Mouse (Mus musculus) embryonic facial prominence, embryonic 15.5 days (tissue): ENCODE measurements at regions not wholly inside any gene's neighbourhood (a gene's known extent, or its start where the extent isn't known, plus 50 kb on each side); places are given as distances from the start of the nearest gene placed in this dataset.

ENCODE experiments used
- ATAC-seq: fragments of 200-750 bp; cut with Nextera tagmentation; 2 replicates; pipeline ENCODE4 v1.8.0; 2017; ENCODE audit warnings: low read depth, moderate TSS enrichment; ENCODE audit not compliant: insufficient number of reproducible peaks, low FRiP score, low TSS enrichment
- H3K27ac ChIP-seq: fragments of 300-500 bp; sonication (generic); replicated peaks from 2 replicates; pipeline ENCODE4 v1.5.1; 2015; ENCODE audit warnings: mild to moderate bottlenecking, inconsistent platforms
- H3K27me3 ChIP-seq: fragments of 300-500 bp; sonication (generic); 2 replicates; pipeline ENCODE4 v1.6.1; 2015; ENCODE audit warnings: inconsistent platforms
- H3K36me3 ChIP-seq: fragments of 300-500 bp; sonication (generic); 2 replicates; pipeline ENCODE4 v1.6.1; 2015; ENCODE audit warnings: mild to moderate bottlenecking, inconsistent platforms
- H3K4me1 ChIP-seq: fragments of 300-500 bp; sonication (generic); 2 replicates; pipeline ENCODE4 v1.6.1; 2015; ENCODE audit warnings: inconsistent platforms
- H3K4me2 ChIP-seq: fragments of 300-500 bp; sonication (generic); replicated peaks from 2 replicates; pipeline ENCODE4 v1.6.1; 2015; ENCODE audit warnings: mild to moderate bottlenecking, inconsistent platforms
- H3K4me3 ChIP-seq: fragments of 300-500 bp; sonication (generic); replicated peaks from 2 replicates; pipeline ENCODE4 v1.5.1; 2015; ENCODE audit warnings: mild to moderate bottlenecking, inconsistent platforms
- H3K9ac ChIP-seq: fragments of 300-500 bp; sonication (generic); 2 replicates; pipeline ENCODE4 v1.6.1; 2015; ENCODE audit warnings: inconsistent platforms
- H3K9me3 ChIP-seq: fragments of 300-500 bp; sonication (generic); replicated peaks from 2 replicates; pipeline ENCODE4 v1.6.1; 2016; ENCODE audit warnings: inconsistent platforms
- WGBS: fragments of 180-500 bp; shearing (Covaris S2); methylation state at CpG from one replicate; pipeline ENCODE4 v1.1.7; 2015; 5-methylcytosine and 5-hydroxymethylcytosine counted together

DNA sequence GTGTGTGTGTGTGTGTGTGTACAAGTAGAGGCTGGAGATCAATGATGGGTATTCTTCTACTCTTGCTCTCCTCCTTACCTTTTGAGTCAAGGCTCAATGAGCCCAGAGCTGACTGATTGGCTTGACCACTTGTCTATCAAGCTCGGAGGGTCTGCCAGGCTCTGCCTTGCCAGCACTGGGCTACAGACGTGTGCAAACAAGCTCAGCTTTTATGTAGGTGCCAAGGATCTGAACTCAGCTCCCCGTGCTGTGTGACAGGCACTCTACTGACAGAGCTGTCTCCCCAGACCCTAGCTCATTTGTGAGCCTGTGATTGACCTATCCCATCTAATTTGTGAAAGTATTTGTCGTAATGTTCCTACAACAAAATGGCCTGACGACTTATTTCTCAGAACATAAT lies 54.2 kb upstream of the Cdc42bpa start:
- Histone ChIP-seq H3K9ac (no peak overlapping the region), H3K36me3 (no peaks in the 10 kb centered on the region), H3K4me1 (no peaks in the 10 kb centered on the region), H3K27me3 (no peaks in the 10 kb centered on the region), H3K4me3 (no peak overlapping the region), H3K9me3 (no peaks in the 10 kb centered on the region), H3K4me2 (no peak overlapping the region), H3K27ac (no peak overlapping the region)
- 87% methylated on average over 5 of the region's 5 CpGs for WGBS
- ATAC-seq, result no peak

DNA sequence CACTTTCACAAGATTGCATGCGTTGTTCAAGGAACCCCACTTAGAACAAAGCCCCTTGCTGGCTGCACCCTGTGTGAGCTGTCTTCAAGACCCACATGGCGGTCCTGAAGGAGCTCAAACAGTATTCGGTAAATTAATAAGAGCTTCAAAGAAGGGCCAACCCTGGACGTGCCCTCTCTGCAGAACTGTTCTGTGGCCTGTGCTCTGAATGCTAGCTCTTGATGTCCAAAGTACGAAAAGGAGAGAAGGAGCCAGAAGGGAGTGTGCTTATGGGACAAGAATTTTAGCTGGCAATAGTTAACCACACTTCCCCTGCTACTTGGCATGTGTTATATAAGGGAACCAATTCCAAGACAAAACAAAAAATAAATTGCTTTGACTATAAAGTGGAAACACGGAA lies 67.6 kb upstream of the Cdc42bpa start:
- no peak overlapping the region for H3K4me2 ChIP-seq
- 57% methylated on average over 6 of the region's 6 CpGs for WGBS
- ATAC-seq, result 0 out of 2 replicates have a peak, but pooled peaks have one; percentile 39
- no peak overlapping the region for H3K4me3 ChIP-seq
- H3K9ac ChIP-seq, result no peak overlapping the region
- peaks cover 14% of the 10 kb centered on the region; the same call in 1 of the 2 replicates for H3K4me1 ChIP-seq
- peak overlapping the region; percentile 73 for H3K27ac ChIP-seq
- H3K9me3 ChIP-seq, result no peaks in the 10 kb centered on the region
- no peaks in the 10 kb centered on the region for H3K27me3 ChIP-seq
- H3K36me3 ChIP-seq, result no peaks in the 10 kb centered on the region

DNA sequence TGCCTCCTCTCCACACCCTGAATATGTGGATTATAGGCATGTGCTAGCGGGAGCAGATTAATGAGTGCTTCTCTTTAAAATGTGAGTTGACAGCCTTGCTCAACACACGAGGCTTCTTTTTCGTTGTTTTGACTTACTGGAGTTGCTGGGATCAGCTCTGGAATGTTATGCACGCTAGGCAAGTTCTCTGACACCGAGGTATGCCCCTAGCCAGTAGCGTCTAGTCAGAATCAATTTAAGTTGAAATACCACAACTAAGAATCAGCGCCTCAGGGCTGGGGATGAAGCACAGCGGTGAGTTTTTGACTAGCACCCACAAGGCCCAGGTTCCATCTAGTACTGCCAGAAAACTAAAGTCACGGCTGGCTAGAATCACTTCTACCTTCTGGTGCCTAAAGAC lies 72.4 kb upstream of the Cdc42bpa start:
- Histone ChIP-seq H3K36me3 (no peaks in the 10 kb centered on the region), H3K9ac (no peak overlapping the region), H3K4me1 (peaks cover 14% of the 10 kb centered on the region; the same call in 1 of the 2 replicates), H3K4me2 (no peak overlapping the region), H3K9me3 (no peaks in the 10 kb centered on the region), H3K27ac (0 out of 2 replicates have a peak overlapping the region, but pooled peaks have one; percentile 25), H3K27me3 (no peaks in the 10 kb centered on the region), H3K4me3 (no peak overlapping the region)
- no peak for ATAC-seq
- 16% methylated on average over 9 of the region's 9 CpGs for WGBS

DNA sequence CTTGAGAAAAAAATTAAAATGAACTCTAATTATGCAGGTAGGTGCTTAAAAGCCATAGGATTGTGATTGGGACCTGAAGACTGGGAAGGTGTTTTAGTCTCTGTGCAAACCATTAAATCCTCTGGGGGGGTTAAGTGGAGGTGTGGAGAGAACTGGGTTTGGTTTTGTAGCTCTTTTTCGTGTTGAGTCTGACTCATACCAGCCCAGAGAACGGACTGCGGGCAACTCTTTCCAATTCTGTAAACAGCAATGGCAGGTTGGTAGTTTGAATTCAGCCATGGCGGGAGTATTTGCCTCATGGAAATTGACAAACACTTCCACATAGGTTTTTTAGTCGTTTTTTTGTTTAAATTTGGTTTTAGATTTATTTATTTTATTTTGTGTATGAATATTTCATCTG lies 77.7 kb upstream of the Ahctf1 start:
- 71% methylated on average over 5 of the region's 5 CpGs for WGBS
- H3K4me3 ChIP-seq, result no peak overlapping the region
- H3K4me2 ChIP-seq, result no peak overlapping the region
- ATAC-seq, result no peak
- H3K4me1 ChIP-seq, result no peaks in the 10 kb centered on the region
- H3K27ac ChIP-seq, result no peak overlapping the region
- H3K9me3 ChIP-seq, result no peaks in the 10 kb centered on the region
- H3K9ac ChIP-seq, result no peak overlapping the region
- H3K36me3 ChIP-seq, result no peaks in the 10 kb centered on the region
- H3K27me3 ChIP-seq, result no peaks in the 10 kb centered on the region

DNA sequence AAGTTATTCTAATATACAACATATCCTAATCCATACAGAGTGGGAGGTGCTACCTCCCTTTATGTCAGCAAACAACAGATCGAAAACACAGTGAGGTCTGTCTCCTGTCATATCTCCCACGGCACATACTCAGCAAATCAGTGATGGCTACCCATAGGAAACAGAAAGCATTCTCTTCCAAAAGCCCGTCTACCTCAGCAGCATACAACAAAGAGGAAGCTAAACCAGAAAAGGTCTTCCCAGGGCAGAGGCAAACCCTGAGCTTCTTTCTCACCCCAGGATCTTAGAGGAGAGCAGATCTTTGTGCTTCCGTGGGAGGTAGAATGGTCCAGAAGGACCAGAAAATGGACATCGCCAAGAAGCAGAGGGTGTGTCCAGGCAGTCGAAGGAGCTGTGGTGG lies 74.4 kb upstream of the Ahctf1 start:
- Histone ChIP-seq H3K9ac (no peak overlapping the region), H3K27me3 (no peaks in the 10 kb centered on the region), H3K4me1 (no peaks in the 10 kb centered on the region), H3K4me3 (no peak overlapping the region), H3K4me2 (no peak overlapping the region), H3K36me3 (no peaks in the 10 kb centered on the region), H3K27ac (no peak overlapping the region), H3K9me3 (no peaks in the 10 kb centered on the region)
- ATAC-seq, result no peak
- WGBS, result 80% methylated on average over 6 of the region's 6 CpGs

DNA sequence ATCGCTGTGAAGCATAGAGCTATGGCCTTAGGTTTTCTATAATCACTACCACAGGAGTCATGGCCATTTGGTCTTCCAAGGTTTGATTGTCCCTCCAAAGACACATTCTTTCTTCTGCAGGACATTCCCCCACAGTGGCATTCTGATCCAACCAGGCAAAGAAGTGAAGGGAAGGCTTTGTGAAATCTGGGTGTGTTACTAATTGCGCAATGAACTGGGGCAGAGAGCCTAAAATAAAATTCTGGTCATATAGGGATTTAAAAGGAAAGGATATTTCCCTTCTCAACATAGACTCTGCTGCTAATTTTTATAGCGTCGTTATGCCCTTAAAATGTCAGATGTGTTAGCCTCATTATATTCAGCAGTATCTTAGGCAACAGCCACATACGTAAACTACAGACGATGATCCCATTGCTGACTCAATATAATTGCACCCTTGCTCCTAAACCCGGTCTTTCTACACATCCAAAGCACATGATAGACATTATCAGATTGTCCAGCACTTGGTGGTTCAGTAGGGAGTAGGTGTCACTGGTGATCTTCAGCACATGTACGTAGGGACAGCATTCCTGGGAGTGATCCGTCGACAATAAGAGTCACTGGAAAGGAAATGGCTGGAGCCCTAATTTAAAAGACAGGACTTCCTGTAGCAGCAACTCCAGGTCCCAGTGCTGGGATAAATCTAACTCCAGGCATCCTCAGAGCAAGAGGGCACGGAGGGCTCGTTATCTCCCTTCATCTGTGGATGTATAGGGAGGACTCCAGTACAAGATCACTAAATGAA lies 70.5 kb upstream of the Ahctf1 start:
- H3K4me1 ChIP-seq, result no peaks in the 10 kb centered on the region
- H3K27ac ChIP-seq, result no peak overlapping the region
- no peak for ATAC-seq
- H3K9me3 ChIP-seq, result no peaks in the 10 kb centered on the region
- 72% methylated on average over 12 of the region's 12 CpGs for WGBS
- no peaks in the 10 kb centered on the region for H3K36me3 ChIP-seq
- no peak overlapping the region for H3K9ac ChIP-seq
- no peak overlapping the region for H3K4me3 ChIP-seq
- no peaks in the 10 kb centered on the region for H3K27me3 ChIP-seq
- no peak overlapping the region for H3K4me2 ChIP-seq

DNA sequence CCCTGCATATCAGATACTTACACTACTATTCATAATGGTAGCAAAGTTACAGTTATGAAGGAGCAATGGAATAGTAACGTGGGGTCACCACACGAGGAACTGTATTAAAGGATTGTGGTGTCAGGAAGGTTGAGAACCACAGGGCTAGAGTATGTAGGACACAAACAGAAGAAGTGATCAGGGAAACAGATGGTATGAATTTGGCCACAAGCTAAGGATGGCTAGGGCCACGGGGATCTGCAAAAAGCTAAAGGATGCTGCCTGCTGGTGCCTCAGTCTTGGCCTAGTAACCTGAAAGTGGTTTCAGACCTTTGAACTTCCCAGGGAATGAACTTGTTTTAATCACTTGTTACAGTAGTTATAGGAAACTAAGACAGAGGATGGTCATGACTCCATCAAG lies 68.5 kb upstream of the Ahctf1 start:
- no peaks in the 10 kb centered on the region for H3K4me1 ChIP-seq
- ATAC-seq, result no peak
- H3K4me2 ChIP-seq, result no peak overlapping the region
- H3K27me3 ChIP-seq, result no peaks in the 10 kb centered on the region
- H3K27ac ChIP-seq, result no peak overlapping the region
- 73% methylated on average over 3 of the region's 3 CpGs for WGBS
- H3K9me3 ChIP-seq, result no peaks in the 10 kb centered on the region
- H3K9ac ChIP-seq, result no peak overlapping the region
- H3K4me3 ChIP-seq, result no peak overlapping the region
- no peaks in the 10 kb centered on the region for H3K36me3 ChIP-seq

DNA sequence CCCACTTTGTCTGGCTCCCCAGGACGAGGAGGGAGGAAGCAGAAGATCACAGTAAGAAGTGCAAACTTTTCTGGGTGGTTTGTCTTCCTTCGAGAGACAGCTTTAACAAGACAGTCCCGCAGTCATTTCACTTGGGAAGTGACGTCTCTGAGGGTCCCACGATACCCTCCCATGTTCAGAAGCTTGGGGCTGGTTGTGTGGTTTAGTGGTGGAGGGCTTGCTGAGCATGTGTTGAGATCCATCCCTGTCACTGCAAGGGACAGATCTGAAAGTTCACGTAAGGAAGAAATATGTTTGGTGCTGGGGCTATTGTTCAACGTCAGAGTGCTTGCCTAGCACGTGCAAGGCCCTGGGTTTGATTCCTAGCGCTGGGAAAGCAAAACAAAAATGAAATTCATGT lies 65.2 kb upstream of the Ahctf1 start:
- no peak overlapping the region for H3K4me3 ChIP-seq
- 0 out of 2 replicates have a peak, but pooled peaks cover 7% of the 10 kb centered on the region for H3K4me1 ChIP-seq
- H3K4me2 ChIP-seq, result no peak overlapping the region
- no peaks in the 10 kb centered on the region for H3K36me3 ChIP-seq
- H3K27ac ChIP-seq, result no peak overlapping the region
- H3K9me3 ChIP-seq, result no peaks in the 10 kb centered on the region
- no peaks in the 10 kb centered on the region for H3K27me3 ChIP-seq
- no peak for ATAC-seq
- WGBS, result 83% methylated on average over 9 of the region's 9 CpGs
- H3K9ac ChIP-seq, result no peak overlapping the region

DNA sequence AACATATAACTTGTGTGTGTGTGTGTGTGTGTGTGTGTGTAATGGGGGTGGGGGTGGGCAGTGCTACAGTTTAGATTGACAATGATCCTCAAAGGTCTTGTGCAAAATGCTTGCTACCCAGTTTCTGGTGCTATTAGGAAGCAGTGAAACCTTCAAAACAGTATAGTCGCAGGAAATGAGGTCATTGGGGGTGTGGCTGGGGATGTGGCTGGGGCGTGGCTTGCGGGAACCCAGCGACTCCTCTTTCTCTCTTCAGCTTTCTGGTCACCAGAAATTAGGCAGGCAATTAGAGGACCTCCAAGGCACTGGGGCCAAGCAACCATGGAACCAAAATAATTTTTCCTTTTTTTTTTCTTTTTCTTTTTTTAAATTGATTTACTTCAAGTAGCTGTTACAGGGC lies 64.0 kb upstream of the Ahctf1 start:
- Histone ChIP-seq H3K4me1 (0 out of 2 replicates have a peak, but pooled peaks cover 7% of the 10 kb centered on the region), H3K36me3 (no peaks in the 10 kb centered on the region), H3K4me3 (no peak overlapping the region), H3K27ac (no peak overlapping the region), H3K9me3 (no peaks in the 10 kb centered on the region), H3K4me2 (no peak overlapping the region), H3K9ac (no peak overlapping the region), H3K27me3 (no peaks in the 10 kb centered on the region)
- ATAC-seq, result no peak
- 88% methylated on average over 4 of the region's 4 CpGs for WGBS

DNA sequence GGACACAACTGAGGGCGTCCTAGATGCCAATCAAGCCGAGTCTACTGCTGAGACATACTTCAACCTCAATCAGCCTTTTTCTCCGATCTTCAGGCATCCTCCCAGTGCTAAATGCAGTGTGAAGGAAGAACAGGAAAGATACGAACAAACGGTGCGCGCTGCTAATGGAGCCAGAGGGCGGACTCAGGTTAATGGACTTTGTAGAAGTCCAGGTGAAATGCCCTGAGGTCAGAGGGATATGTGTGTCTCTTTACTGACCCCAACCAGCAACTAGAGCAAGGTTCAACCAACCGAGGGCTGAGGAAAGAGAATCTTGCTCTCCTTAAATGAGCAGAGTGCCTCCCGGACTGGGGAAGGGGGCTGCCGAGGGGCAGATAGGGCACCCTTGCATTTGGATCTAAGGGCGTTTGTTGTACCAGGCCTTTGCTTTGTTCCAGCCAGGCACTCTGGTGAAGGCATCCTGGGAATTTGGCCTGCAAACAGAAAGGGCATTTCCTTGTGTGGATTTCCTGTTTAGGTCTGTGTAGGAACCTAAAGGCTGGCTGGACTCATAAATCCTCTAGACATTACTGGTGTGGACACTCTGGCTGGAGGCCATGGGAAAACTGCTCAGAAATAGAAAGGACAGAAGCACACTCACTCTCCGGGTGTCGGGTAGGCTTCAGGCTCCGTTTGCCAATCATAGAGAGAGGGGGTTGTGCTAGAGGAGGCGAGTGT lies 62.7 kb upstream of the Ahctf1 start:
- Histone ChIP-seq H3K4me1 (0 out of 2 replicates have a peak, but pooled peaks cover 7% of the 10 kb centered on the region), H3K9ac (no peak overlapping the region), H3K9me3 (no peaks in the 10 kb centered on the region), H3K36me3 (no peaks in the 10 kb centered on the region), H3K4me3 (no peak overlapping the region), H3K27me3 (no peaks in the 10 kb centered on the region), H3K27ac (0 out of 2 replicates have a peak overlapping the region, but pooled peaks have one; percentile 55), H3K4me2 (no peak overlapping the region)
- 54% methylated on average over 16 of the region's 16 CpGs for WGBS
- ATAC-seq, result no peak

DNA sequence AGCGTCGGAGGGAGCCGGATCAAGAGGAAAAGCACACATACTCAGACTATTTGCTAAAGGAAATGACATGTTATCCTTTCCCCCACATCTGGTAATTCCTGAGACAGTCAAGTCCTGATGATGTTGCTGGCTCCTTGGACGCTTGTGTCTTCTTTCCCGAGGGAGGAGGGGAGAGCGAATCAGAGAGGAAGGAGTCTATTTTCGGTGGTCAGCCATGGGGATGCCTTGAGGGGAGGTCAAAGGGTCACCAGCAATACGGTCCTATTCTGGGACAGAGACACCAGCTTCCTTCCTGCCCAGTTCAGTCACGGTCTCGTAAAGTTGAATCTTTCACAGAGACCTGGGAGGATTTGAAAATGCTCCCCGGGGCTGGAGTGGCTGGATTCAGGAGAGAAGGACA lies 62.1 kb upstream of the Ahctf1 start:
- Histone ChIP-seq H3K27me3 (no peaks in the 10 kb centered on the region), H3K4me3 (no peak overlapping the region), H3K9ac (no peak overlapping the region), H3K27ac (no peak overlapping the region), H3K4me2 (no peak overlapping the region), H3K36me3 (no peaks in the 10 kb centered on the region), H3K9me3 (no peaks in the 10 kb centered on the region), H3K4me1 (0 out of 2 replicates have a peak, but pooled peaks cover 7% of the 10 kb centered on the region)
- 27% methylated on average over 11 of the region's 11 CpGs for WGBS
- ATAC-seq, result no peak
